Mouse (Mus musculus): ENCODE results near the gene Taok3.
"Not testable (repeated sequence)": the region's sequence is repeated elsewhere in the genome, so short reads cannot be mapped to it uniquely, and the experiment has no call there.

The Taok3 gene

DNA sequence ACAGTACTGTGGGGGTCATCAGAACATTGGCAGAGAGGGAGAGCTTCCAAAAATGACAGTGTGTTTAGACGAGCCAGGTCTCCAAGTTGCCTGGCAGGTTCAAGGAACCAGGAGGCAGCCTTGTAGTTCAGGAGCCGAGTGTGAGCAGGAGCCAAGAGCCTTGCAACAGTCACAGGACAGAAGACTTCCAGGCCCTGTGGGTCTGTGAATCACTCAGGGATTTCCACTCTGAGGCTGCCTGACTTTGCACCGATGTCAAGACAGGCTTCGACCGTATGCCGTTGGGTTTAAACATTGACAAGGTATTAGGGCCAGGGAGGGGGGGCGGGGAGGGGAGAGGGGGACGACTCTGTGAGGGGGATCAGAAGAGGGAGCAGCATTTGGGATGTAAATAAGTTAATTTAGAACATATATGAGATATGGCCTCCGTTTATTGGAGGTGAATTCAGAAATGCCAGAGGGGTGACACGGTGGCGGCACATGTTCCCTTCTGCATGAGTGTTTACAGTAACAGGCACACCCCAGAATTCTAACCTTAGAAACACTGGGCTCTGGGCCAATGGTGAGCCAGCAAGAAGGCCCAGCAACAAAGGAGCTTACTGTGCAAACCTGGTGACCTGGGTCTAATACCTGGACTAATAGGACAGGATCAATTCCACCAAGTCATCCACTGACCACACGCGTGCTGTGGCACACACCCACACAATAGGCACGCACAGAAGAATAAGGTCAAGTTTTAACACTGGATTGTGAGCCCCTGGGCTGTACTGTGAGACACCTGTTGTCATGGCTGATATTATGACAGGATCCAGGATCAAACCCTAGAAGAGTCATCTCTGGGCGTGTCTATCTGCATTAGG, 159.1 kb downstream of the Taok3 start:
- in situ Hi-C loops (cut with MboI; ENCODE audit: low pct_unique_long_range_greater_than_20kb in 1 of 2, low sequenced_read_pairs in 2 of 2, unreplicated experiment in 1 of 2) = no loop called here

DNA sequence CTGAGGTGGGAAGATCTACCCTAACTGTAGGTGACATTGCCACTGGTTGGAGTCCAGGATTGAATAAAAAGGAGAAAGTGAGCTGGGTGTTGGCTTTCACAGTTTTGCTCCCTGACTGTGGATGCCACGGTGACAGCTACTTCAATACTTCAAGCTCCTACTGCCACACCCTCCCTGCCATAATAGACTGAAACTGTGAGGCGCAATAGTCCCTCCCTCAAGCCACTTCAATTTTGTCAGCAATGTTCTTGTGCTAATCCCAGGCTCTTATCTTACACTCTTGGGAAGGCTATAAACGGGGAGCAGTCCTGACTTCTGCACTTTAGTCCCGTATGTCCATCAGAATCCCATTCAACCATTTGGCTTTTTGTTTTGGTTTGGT, 159.7 kb downstream of the Taok3 start:
- in situ Hi-C loops (cut with MboI; ENCODE audit: low pct_unique_long_range_greater_than_20kb in 1 of 2, low sequenced_read_pairs in 2 of 2, unreplicated experiment in 1 of 2) = no loop called here

DNA sequence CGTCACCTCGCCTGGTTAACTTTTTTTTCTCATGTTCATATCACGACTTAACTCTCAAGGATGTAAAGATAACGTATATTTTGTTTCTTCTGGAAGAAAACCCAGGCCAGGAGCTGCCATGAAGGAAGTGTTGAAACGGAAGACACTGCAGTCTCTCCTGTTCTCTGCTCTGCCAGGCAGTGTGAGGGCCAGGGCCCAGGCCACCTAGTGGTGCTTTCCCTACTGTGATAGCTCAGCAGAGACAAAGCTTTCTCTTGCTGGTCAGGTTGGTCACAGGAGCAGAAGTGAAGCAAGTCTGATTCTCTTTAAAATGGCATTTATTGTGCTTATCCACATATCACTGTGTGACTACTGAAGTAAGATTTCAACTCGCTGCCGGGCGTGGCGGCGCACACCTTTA, 161.6 kb downstream of the Taok3 start:
- in situ Hi-C loops (cut with MboI; ENCODE audit: low pct_unique_long_range_greater_than_20kb in 1 of 2, low sequenced_read_pairs in 2 of 2, unreplicated experiment in 1 of 2) = no loop called here

DNA sequence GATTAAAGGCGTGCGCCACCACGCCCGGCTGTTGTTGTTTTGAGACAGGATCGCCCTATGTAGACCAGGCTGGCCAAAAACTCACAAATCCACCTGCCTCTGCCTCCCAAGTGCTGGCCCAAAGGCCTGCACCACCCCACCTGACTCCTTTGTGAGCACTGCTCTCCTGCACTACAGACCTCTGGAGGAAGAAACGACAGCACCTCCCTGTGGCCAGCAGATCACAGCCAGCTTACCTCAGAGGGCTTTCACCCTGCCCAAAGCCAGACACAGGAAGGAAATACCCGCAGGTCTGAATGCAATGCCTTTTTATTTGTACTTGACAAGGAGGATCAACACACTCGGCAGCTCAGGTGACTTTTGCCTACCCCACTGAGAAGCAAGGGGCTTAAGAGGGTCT, 162.4 kb downstream of the Taok3 start:
- in situ Hi-C loops (cut with MboI; ENCODE audit: low pct_unique_long_range_greater_than_20kb in 1 of 2, low sequenced_read_pairs in 2 of 2, unreplicated experiment in 1 of 2) = no loop called here

DNA sequence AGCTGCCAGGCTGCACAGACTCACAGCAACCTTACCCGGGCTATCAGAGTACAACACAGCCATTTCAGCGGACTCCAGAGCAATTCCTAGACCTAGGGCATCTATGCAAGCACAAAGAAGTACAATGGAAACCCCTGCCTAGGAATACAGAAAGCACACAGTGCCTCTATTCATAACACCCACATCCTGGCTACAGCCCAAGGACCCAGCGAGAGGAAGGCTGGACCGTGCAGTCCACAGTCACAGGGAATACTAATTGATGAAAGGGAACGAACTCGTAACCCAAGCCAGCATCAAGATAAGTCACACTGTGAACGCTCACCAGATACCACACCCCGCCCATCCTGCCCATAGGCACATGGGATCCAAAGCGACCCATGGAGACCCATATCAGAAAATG, 164.1 kb downstream of the Taok3 start:
- in situ Hi-C loops (cut with MboI; ENCODE audit: low pct_unique_long_range_greater_than_20kb in 1 of 2, low sequenced_read_pairs in 2 of 2, unreplicated experiment in 1 of 2) = no loop called here

DNA sequence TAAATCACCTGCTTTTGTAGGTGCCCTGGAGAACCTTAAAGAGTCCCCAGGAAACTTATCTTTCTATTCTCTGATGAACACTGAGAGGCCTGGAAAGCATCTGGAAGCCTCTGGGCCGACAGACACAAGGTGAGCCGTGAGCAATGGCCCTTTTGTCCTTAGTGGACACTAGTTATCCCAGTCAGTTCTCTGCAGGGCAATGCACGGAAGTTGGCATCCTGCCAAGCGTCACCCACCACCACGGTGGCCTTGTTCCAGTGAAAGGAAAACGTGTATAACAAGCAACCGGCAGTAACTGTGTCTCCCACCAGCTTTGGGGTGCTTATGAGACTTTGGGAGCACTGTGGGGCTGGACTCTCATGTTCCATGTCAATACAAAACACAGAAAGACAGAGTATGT, 164.8 kb downstream of the Taok3 start:
- in situ Hi-C loops (cut with MboI; ENCODE audit: low pct_unique_long_range_greater_than_20kb in 1 of 2, low sequenced_read_pairs in 2 of 2, unreplicated experiment in 1 of 2) = no loop called here

DNA sequence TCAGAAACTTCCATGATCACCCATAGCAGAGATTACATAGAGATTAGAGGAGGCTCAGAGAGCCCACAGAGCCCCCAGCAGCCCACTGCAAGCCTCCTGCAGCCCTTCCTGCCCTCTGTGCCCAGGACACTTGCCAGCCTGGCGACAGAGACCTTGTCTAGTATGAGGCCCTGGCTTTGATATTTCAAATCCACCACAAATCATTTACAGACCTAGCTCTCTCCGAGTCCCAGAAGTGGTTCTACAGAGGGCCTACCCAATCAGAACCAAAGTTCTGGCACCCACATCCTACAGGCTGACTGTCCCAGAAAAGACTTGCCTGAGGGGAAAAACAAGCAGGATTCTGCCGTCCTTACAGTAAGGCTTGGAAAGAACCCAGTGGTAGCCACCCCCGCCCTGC, 165.3 kb downstream of the Taok3 start:
- in situ Hi-C loops (cut with MboI; ENCODE audit: low pct_unique_long_range_greater_than_20kb in 1 of 2, low sequenced_read_pairs in 2 of 2, unreplicated experiment in 1 of 2) = no loop called here

DNA sequence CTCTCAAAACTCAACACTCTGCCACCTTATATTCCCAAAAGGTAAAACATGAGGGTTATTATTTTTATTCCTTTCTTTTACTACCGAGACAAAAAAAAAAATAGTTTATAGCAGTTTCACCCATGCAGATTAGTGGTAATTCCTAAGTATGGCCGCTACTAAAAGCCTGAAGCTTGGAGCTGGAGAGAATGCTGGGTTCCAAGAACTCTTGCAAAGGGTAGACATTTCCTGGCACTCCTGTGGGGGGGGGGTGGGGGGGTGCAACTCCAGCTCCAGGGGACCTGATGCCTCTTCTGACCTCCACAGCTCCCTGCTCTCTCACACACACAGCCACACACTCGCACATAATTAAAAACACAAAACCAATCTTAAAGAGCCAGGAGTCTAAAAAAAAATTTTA, 166.4 kb downstream of the Taok3 start:
- in situ Hi-C loops (cut with MboI; ENCODE audit: low pct_unique_long_range_greater_than_20kb in 1 of 2, low sequenced_read_pairs in 2 of 2, unreplicated experiment in 1 of 2) = no loop called here

DNA sequence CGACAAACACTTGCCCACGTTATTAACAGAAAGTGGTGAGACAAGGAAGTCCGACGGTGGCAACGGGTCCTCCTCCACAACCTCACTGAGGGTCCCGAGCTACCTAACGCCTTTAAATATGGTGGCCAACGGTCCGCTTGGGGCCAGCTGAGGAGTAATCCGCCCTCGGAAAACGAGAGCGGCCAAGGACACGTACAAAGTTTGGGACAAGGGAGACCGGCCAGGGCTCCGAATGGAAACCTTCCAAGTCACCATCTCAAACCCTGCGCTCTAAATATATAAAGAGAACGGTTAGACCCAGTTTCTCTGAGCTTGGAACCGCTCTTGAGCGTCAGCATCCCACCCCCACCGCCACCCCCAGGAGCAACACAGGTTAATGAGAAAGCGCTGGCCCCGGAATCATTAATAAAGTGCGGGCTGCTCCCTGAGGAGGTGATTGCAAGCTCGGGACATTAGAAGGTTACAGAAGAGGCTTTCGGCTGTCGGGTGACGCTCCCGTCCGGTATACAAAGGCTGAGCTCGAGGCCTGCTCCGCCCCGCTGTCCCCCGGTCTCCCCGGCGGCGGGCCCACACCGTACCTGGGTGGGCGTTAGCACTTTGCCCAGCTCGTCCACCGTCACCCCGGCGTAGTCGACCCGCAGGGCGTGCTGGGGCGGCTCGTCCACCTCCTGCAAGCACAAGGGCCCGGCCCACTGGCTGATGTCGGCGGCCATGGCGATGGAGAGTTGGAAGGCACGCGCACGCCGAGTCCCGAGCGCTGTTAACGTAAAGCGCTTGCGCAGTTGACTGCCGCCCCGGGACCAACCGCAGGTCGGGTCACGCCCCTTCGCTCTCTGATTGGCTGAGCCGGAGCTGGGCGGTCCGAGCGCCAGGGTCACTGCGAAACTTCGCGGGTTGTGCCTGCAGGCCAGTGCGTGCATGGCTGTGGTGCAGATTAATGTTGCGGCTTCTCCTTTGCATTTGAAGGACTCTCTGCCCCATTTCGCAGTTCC, 167.2 kb downstream of the Taok3 start, which contains the start of gene Pebp1:
TSS of gene Pebp1 (minus strand) at position 795 of the 992 bp plus-strand sequence.
- in situ Hi-C loops (cut with MboI; ENCODE audit: low pct_unique_long_range_greater_than_20kb in 1 of 2, low sequenced_read_pairs in 2 of 2, unreplicated experiment in 1 of 2) = no loop called here

DNA sequence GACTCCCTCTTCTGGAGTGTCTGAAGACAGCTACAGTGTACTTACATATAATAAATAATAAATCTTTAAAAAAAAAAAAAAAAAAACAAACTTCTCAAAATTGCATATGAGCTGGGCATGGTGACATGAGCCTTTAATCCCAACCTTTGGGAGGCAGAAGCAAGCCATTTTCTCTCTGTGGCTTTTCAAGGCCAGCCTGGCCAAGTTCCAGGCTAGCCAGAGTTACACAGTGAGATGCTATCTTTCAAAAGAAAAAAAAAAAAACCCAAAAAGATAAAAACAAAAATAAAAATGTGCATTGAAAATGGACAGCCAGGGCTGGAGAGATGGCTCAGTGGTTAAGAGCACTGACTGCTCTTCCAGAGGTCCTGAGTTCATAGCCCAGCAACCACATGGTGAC, 169.7 kb downstream of the Taok3 start:
- in situ Hi-C loops (cut with MboI; ENCODE audit: low pct_unique_long_range_greater_than_20kb in 1 of 2, low sequenced_read_pairs in 2 of 2, unreplicated experiment in 1 of 2) = no loop called here

DNA sequence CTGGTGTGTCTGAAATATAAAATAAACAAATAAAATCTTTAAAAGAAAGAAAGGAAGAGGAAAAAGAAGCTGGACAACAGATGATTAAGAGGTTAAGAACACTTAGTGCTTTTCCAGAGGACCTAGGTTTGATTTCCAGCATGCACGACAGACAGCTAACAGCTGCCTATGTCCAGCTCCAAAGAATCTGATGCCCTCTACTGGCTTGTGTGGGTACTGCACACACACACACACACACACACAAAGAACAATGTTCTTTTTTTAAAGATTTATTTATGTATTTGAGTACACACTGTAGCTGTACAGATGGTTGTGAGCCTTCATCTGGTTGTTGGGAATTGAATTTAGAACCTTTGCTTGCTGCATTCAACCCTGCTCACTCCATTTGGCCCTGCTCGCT, 170.2 kb downstream of the Taok3 start:
- in situ Hi-C loops (cut with MboI; ENCODE audit: low pct_unique_long_range_greater_than_20kb in 1 of 2, low sequenced_read_pairs in 2 of 2, unreplicated experiment in 1 of 2) = no loop called here

DNA sequence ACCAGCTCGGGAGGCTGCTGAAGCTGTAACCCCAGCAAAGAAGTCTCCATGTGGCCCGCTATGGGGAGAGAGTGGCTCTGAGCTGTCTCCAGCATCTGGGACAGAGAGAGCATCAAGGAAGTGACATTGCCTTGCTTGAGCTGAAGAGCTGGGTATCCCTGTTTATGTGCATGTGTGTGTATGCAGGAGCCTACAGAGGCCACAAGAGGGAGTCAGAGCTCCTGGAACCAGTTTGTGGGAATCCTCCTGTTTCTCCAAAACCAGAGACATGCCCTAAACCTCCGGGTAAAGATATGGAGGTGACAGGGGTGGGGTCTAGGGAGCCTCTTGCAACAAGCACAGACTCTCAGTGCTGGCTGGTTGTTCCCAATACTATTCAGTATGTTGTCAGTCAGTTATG, 171.4 kb downstream of the Taok3 start:
- in situ Hi-C loops (cut with MboI; ENCODE audit: low pct_unique_long_range_greater_than_20kb in 1 of 2, low sequenced_read_pairs in 2 of 2, unreplicated experiment in 1 of 2) = no loop called here

DNA sequence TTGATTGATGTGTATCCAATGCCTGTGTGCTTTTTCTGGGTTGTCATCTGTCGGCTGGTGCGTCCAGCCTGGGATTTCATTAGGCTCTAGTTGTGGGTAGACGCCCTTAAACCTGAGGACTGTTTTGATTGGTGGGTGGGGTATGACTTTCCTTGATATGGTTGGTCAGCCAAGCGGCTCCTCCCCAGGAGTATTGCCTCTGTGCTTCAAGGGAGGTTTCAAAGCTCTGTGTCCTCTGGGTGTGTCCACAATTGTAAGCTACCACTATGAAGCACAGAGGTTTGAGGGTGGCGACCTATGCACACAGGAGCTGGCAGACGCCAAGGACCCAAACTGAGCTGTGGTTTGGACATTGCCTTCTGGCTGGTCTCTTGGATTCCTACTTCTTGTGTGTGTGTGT, 172.6 kb downstream of the Taok3 start:
- in situ Hi-C loops (cut with MboI; ENCODE audit: low pct_unique_long_range_greater_than_20kb in 1 of 2, low sequenced_read_pairs in 2 of 2, unreplicated experiment in 1 of 2) = no loop called here

DNA sequence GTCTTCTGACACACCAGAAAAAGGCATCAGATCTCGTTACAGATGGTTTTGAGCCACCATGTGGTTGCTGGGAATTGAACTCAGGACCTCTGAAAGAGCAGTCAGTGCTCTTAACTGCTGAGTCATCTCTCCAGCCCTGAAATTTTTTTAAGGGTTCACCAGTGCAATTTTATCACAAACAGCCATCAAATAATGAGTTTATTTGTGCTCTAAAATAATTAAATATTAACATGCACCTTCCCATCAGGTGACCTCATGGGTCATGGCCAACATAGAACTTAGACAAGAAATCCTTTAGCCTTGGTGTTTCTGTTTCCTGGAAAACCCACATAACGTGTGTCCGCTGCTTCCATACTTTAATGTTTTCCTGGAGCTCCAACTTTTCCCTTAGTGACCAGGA, 173.8 kb downstream of the Taok3 start:
- in situ Hi-C loops (cut with MboI; ENCODE audit: low pct_unique_long_range_greater_than_20kb in 1 of 2, low sequenced_read_pairs in 2 of 2, unreplicated experiment in 1 of 2) = not testable (repeated sequence)

DNA sequence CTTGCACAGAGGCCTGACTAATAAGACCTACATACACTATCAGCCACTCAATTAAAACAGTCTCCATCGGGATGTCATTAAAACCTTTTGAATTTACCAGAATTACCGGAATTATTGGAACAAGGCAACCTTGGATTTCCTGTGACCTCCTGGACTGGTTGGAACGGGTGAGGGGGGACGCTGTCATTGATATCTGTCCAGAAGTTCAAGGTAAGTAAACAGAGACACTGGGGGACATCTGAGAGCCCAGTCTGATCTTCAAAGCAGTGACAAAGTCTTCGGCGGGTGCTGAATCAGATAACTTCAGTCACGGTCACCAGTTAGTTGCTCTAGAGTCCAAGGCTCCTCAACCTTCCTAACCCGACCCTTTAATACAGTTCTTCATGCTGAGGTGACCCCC, 175.1 kb downstream of the Taok3 start:
- in situ Hi-C loops (cut with MboI; ENCODE audit: low pct_unique_long_range_greater_than_20kb in 1 of 2, low sequenced_read_pairs in 2 of 2, unreplicated experiment in 1 of 2) = no loop called here

DNA sequence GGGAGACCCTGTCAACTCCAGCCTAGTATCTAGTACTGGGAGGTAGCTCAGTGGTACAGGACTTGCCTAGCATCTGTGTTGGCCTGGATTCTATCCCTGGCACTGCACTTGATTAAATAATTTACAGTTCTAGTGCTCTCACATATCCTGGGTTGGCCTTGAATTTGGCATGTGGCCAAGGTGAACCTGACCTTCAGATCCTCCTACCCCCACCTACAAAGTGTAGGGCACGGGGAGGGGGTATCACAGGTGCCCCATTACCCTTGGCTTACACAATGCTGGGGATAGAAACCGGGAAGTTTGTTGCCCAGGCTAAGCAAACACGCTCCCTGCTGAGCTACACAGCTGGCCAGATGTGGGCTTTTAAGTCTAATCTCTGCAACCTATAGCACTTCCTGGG, 183.0 kb downstream of the Taok3 start:
- in situ Hi-C loops (cut with MboI; ENCODE audit: low pct_unique_long_range_greater_than_20kb in 1 of 2, low sequenced_read_pairs in 2 of 2, unreplicated experiment in 1 of 2) = no loop called here

DNA sequence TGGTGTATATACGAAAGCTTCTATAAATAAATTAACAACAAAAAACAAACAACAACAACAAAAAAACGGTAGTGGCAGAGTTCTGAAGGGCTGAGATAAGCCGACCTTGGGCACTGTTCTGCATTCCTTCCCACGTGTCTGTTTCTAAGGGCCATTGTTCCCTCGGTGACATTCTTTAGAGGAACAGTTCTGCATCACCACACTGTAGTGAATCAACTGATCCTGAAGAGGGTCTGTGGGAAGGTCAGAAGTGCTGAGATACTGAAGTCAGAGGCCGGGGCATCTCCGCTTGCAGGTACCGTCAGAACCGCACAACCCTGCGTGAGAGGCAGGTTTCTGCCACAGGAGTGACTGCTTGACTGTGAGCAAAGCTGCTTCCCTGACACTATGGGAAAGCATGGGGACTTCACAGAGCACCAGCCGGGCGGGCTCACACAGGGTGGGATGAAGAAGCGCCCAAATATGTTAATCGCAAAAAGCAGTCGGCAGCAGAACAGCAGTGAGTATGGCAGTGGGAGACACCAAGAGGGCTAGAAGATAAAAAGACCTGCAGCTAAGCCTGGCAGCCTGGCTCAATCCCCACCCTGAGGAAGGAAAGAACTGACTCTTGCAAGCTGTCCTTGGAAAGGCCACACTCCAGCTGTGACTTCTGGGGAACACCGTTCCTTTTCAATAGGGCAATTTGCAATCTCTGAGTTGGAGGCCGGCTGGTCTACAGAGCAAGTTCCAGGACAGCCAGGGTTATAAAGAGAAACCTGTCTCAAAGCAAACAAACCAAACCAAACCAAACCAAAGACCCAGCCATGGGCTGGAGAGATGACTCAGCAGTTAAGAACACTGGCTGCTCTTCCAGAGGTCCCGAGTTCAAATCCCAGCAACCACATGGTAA, 184.0 kb downstream of the Taok3 start:
- in situ Hi-C loops (cut with MboI; ENCODE audit: low pct_unique_long_range_greater_than_20kb in 1 of 2, low sequenced_read_pairs in 2 of 2, unreplicated experiment in 1 of 2) = no loop called here

DNA sequence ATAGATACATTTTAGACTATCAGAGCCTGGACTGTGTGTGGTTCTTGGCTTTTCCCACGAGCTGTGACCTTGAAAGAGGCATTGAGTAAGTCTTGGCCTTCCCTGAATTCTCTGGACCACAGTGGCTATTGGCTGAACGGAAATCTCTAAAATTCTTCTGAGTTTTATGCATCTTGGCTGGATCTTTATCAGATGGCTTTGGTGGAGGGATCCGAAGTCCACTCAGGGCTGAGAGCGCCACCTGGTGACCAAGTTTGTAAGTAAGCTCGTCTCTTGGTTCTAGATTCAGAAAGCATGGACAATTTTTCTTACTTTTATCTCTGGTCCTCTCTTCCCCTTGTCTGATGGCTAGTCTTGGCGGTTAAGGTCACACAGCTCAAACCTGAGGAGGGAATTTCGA, 185.0 kb downstream of the Taok3 start:
- in situ Hi-C loops (cut with MboI; ENCODE audit: low pct_unique_long_range_greater_than_20kb in 1 of 2, low sequenced_read_pairs in 2 of 2, unreplicated experiment in 1 of 2) = loop anchor here in 1 of 2 experiments (5.0 kb wide), 2 partner anchors 102 to 192 kb away; no protein-coding TSS in a partner anchor
